Mouse (Mus musculus): ENCODE results near the gene Chd2. TPM values are rescaled to one million over a fixed set of nuclear protein-coding genes. Genes with fewer than 3 reads are reported as not detected.
"Not testable (repeated sequence)": the region's sequence is repeated elsewhere in the genome, so short reads cannot be mapped to it uniquely, and the experiment has no call there.

Gene Chd2
- polyA plus RNA-seq, 2 experiments: 55.6 to 56.5 TPM

DNA sequence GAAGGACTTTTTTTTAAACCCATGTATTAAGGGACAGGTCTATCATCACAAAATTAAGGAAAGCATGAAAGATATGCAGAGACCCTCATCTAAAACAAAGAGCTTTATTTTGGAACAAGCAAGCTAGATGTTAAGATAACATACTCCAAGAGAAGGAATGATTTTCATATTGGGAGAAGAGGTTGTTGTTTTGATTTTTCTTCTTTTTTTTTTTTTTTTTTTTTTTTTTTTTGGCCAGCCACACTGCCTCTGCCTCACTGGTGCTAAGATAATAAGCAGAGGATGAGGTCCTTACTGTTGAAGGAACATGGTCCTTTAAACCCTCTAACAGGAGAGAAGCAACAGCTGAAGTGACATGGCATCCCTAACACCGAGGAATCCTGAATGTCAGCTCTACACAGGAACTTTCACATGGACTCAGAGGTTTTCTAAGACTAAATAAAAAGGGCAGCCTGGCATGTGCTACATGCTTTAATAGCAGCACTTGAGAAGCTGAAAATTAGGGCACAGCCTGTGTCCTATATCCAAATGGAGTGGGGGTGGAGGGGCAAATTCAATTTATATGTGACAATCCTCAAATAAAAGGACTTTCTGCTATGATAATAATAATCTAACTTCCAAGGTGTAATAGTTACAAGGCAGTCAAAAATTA, 17.9 kb downstream of the Chd2 start:
- TF ChIP-seq POLR2A (IDR thresholded peaks at IDR 0.05; ENCODE audit: borderline replicate concordance, extremely low read depth, insufficient read depth, insufficient read length): no peak
- Histone ChIP-seq H3K4me1 (ENCODE audit: control insufficient read depth, insufficient read depth, low read length) (peaks cover 9% of the 10 kb centered on the region; the same call in 1 of the 2 replicates), H3K9me3 (ENCODE audit: control insufficient read depth, low read length) (no peaks in the 10 kb centered on the region), H3K27me3 (ENCODE audit: control insufficient read depth, insufficient read depth, low read length) (no peaks in the 10 kb centered on the region), H3K4me3 (replicated peaks; ENCODE audit: low read length) (no peak overlapping the region), H3K4me2 (replicated peaks; ENCODE audit: low read depth, low read length, severe bottlenecking) (no peak overlapping the region), H3K36me3 (ENCODE audit: control insufficient read depth, insufficient read depth, low read length) (peaks cover 37% of the 10 kb centered on the region), H3K27ac (replicated peaks; ENCODE audit: low read depth, low read length) (peak overlapping the region; percentile 67; the same call in 1 of the 2 replicates), H3K9ac (ENCODE audit: low read depth, low read length, severe bottlenecking) (no peak overlapping the region)
- no peak for ATAC-seq (ENCODE audit: low FRiP score, low read depth)
- DNase-seq (ENCODE audit: low spot score): no peak
- 82% methylated on average over 1 of the region's 1 CpGs for WGBS

- Histone ChIP-seq H3K9me3 (ENCODE audit: control insufficient read depth, low read length) (no peaks in the 10 kb centered on the region), H3K27me3 (ENCODE audit: control insufficient read depth, insufficient read depth, low read length) (no peaks in the 10 kb centered on the region), H3K9ac (ENCODE audit: low read depth, low read length, severe bottlenecking) (no peak overlapping the region), H3K4me1 (ENCODE audit: control insufficient read depth, insufficient read depth, low read length) (peaks cover 9% of the 10 kb centered on the region; the same call in 1 of the 2 replicates), H3K36me3 (ENCODE audit: control insufficient read depth, insufficient read depth, low read length) (peaks cover 40% of the 10 kb centered on the region), H3K27ac (replicated peaks; ENCODE audit: low read depth, low read length) (no peak overlapping the region), H3K4me2 (replicated peaks; ENCODE audit: low read depth, low read length, severe bottlenecking) (no peak overlapping the region), H3K4me3 (replicated peaks; ENCODE audit: low read length) (no peak overlapping the region)
- TF ChIP-seq POLR2A (IDR thresholded peaks at IDR 0.05; ENCODE audit: borderline replicate concordance, extremely low read depth, insufficient read depth, insufficient read length): no peak
- ATAC-seq (ENCODE audit: low FRiP score, low read depth): no peak
- no peak for DNase-seq (ENCODE audit: low spot score)
- WGBS: 82% methylated on average over 6 of the region's 6 CpGs
Observed at GRCm38 (mm10) chr7:73523183-73523582, 18.4 kb downstream of the Chd2 start.

DNA sequence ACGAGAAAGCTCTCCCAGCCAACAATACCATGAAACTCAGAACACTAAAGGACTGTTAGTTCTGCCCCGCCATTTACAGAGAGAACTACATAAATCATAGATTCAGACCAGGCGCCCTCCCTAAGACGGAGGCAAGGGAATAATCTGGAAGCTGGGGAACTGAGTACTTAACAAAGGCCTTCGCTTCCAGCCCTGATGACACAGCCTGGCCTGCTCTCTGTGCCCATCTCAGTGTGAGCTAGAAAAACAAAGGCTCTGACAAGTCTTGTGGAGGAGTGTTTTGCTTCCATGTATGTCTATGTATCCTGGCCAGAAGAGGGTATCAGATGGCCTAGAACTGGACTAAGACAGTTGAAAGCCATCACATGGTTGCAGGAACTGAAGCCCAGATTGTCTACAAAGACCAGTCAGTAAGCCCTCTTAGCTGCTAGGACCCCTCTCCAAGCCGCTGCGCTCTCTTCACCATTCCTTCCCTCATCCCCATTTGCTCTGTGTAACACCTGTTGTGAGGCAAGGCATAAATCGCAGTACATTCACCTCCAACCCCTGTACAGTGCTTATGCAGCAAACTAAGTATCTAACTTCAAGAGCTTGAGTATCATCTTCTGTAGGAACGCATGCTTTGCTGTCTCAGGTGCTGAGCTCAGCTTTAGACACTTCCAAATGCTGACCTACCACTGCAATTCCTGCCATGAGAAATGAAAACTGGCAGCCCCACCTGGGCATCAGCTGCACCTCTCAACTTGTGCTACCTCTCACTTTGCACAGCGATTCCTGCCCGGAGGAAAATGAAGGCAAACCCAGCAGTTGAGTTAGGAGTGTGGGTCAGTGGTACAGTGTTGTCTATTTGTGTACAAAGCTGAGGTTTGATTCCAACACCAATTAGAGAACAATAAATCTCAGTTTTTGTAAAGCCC, 20.1 kb downstream of the Chd2 start:
- 91% methylated on average over 11 of the region's 11 CpGs for whole genome bisulfite sequencing
- H3K27ac ChIP-seq (replicated peaks; ENCODE audit: low read depth, low read length): 0 out of 2 replicates have a peak overlapping the region, but pooled peaks have one; percentile 5

GRCm38 (mm10) chr7:73520231-73520630, 21.4 kb downstream of the Chd2 start:
- DNase-seq (ENCODE audit: low spot score) (no peak), ATAC-seq (ENCODE audit: low FRiP score, low read depth) (no peak)
- H3K4me1 ChIP-seq (ENCODE audit: control insufficient read depth, insufficient read depth, low read length): peaks cover 9% of the 10 kb centered on the region; the same call in 1 of the 2 replicates
- 90% methylated on average over 10 of the region's 10 CpGs for WGBS
- no peak for TF ChIP-seq POLR2A (IDR thresholded peaks at IDR 0.05; ENCODE audit: borderline replicate concordance, extremely low read depth, insufficient read depth, insufficient read length)
- no peak overlapping the region for H3K4me2 ChIP-seq (replicated peaks; ENCODE audit: low read depth, low read length, severe bottlenecking)
- H3K27me3 ChIP-seq (ENCODE audit: control insufficient read depth, insufficient read depth, low read length): no peaks in the 10 kb centered on the region
- peaks cover 59% of the 10 kb centered on the region for H3K36me3 ChIP-seq (ENCODE audit: control insufficient read depth, insufficient read depth, low read length)
- no peak overlapping the region for H3K9ac ChIP-seq (ENCODE audit: low read depth, low read length, severe bottlenecking)
- no peaks in the 10 kb centered on the region for H3K9me3 ChIP-seq (ENCODE audit: control insufficient read depth, low read length)
- H3K27ac ChIP-seq (replicated peaks; ENCODE audit: low read depth, low read length): no peak overlapping the region
- H3K4me3 ChIP-seq (replicated peaks; ENCODE audit: low read length): no peak overlapping the region

More for the DNA sequence above, 20.1 kb downstream of the Chd2 start:
- no peak for ATAC-seq (ENCODE audit: low FRiP score, low read depth)
- Histone ChIP-seq H3K4me2 (replicated peaks; ENCODE audit: low read depth, low read length, severe bottlenecking) (no peak overlapping the region), H3K4me1 (ENCODE audit: control insufficient read depth, insufficient read depth, low read length) (peaks cover 9% of the 10 kb centered on the region; the same call in 1 of the 2 replicates), H3K4me3 (replicated peaks; ENCODE audit: low read length) (no peak overlapping the region), H3K27me3 (ENCODE audit: control insufficient read depth, insufficient read depth, low read length) (no peaks in the 10 kb centered on the region), H3K9me3 (ENCODE audit: control insufficient read depth, low read length) (no peaks in the 10 kb centered on the region), H3K9ac (ENCODE audit: low read depth, low read length, severe bottlenecking) (no peak overlapping the region), H3K36me3 (ENCODE audit: control insufficient read depth, insufficient read depth, low read length) (peaks cover 47% of the 10 kb centered on the region)
- no peak for DNase-seq (ENCODE audit: low spot score)
- no peak for TF ChIP-seq POLR2A (IDR thresholded peaks at IDR 0.05; ENCODE audit: borderline replicate concordance, extremely low read depth, insufficient read depth, insufficient read length)

- DNase-seq (ENCODE audit: low spot score) (no peak), ATAC-seq (ENCODE audit: low FRiP score, low read depth) (no peak)
- TF ChIP-seq POLR2A (IDR thresholded peaks at IDR 0.05; ENCODE audit: borderline replicate concordance, extremely low read depth, insufficient read depth, insufficient read length): no peak
- Histone ChIP-seq H3K4me1 (ENCODE audit: control insufficient read depth, insufficient read depth, low read length) (peaks cover 7% of the 10 kb centered on the region; the same call in 1 of the 2 replicates), H3K27me3 (ENCODE audit: control insufficient read depth, insufficient read depth, low read length) (no peaks in the 10 kb centered on the region), H3K36me3 (ENCODE audit: control insufficient read depth, insufficient read depth, low read length) (peaks cover 69% of the 10 kb centered on the region), H3K27ac (replicated peaks; ENCODE audit: low read depth, low read length) (peak overlapping the region; percentile 33; the same call in 1 of the 2 replicates), H3K4me3 (replicated peaks; ENCODE audit: low read length) (no peak overlapping the region), H3K9me3 (ENCODE audit: control insufficient read depth, low read length) (no peaks in the 10 kb centered on the region), H3K4me2 (replicated peaks; ENCODE audit: low read depth, low read length, severe bottlenecking) (no peak overlapping the region), H3K9ac (ENCODE audit: low read depth, low read length, severe bottlenecking) (no peak overlapping the region)
- 93% methylated on average over 16 of the region's 16 CpGs for WGBS
Observed at GRCm38 (mm10) chr7:73519060-73519796, 22.4 kb downstream of the Chd2 start.

DNA sequence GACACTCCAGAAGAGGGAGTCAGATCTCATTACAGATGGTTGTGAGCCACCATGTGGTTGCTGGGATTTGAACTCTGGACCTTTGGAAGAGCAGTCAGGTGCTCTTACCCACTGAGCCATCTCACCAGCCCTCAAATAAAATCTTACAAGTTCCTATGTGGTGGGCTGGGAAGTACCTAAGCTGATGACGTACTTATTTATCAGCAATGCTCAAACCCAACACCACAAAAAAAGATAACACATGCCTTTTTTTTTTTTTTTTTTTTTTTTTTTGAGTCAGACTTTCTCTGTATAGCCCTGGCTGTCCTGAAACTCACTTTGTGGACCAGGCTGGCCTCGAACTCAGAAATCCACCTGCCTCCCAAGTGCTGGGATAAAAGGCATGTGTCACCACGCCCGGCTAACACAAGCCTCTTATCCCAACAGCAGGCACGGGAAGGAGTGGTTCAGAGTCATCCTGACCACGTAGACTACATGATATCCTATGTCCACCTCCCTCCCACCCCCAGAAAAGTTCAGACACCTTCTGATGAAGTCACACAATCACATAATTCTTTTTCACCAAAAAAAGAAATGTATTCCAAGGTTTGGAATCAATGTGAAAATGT, 23.2 kb downstream of the Chd2 start:
- not testable (repeated sequence) for H3K27me3 ChIP-seq (ENCODE audit: control insufficient read depth, insufficient read depth, low read length); ATAC-seq (ENCODE audit: low FRiP score, low read depth); H3K4me2 ChIP-seq (replicated peaks; ENCODE audit: low read depth, low read length, severe bottlenecking); H3K4me3 ChIP-seq (replicated peaks; ENCODE audit: low read length); H3K9ac ChIP-seq (ENCODE audit: low read depth, low read length, severe bottlenecking); H3K27ac ChIP-seq (replicated peaks; ENCODE audit: low read depth, low read length); DNase-seq (ENCODE audit: low spot score); H3K9me3 ChIP-seq (ENCODE audit: control insufficient read depth, low read length); H3K4me1 ChIP-seq (ENCODE audit: control insufficient read depth, insufficient read depth, low read length)
- WGBS: 88% methylated on average over 6 of the region's 6 CpGs
- H3K36me3 ChIP-seq (ENCODE audit: control insufficient read depth, insufficient read depth, low read length): peaks cover 72% of the 10 kb centered on the region

Measured in limb, embryonic 14.5 days (tissue).